Mouse (Mus musculus) myocyte (in vitro differentiated cells): ENCODE results near the gene Olfr548-ps1. TPM values are rescaled to one million over a fixed set of nuclear protein-coding genes. Genes with fewer than 3 reads are reported as not detected.

Experiments
- H3K27me3 ChIP-seq: one replicate; pipeline ENCODE4 v1.6.1; 2011; ENCODE audit not compliant: control insufficient read depth, insufficient read depth, insufficient read length
- H3K36me3 ChIP-seq: one replicate; pipeline ENCODE4 v1.6.1; 2011; ENCODE audit not compliant: control insufficient read depth, insufficient read depth
- H3K4me2 ChIP-seq: one replicate; pipeline ENCODE4 v1.6.1; 2011; ENCODE audit warnings: low read depth, control low read depth
- H3K4me3 ChIP-seq: one replicate; pipeline ENCODE4 v1.5.1; 2011; ENCODE audit warnings: mild to moderate bottlenecking, control low read depth, moderate library complexity
- H3K79me2 ChIP-seq: one replicate; pipeline ENCODE4 v1.6.1; 2011; ENCODE audit not compliant: control insufficient read depth, insufficient read depth
- H3ac ChIP-seq: one replicate; pipeline ENCODE4 v1.6.1; 2011; ENCODE audit not compliant: control insufficient read depth, insufficient read length
- CEBPB ChIP-seq: IDR thresholded peaks from 2 replicates; pipeline ENCODE4 v1.6.1; 2011; ENCODE audit warnings: mild to moderate bottlenecking, moderate library complexity; ENCODE audit not compliant: poor library complexity, insufficient read depth, severe bottlenecking
- E2F4 ChIP-seq: IDR thresholded peaks from one replicate; pipeline ENCODE4 v1.6.1; 2011; ENCODE audit warnings: mild to moderate bottlenecking, control low read depth, moderate library complexity; ENCODE audit not compliant: insufficient read depth
- MAX ChIP-seq: IDR thresholded peaks from one replicate; pipeline ENCODE4 v1.6.1; 2011; ENCODE audit warnings: low read depth, mild to moderate bottlenecking, control low read depth
- MYOD1 ChIP-seq, 3 experiments: IDR thresholded peaks; one replicate each; pipeline ENCODE4 v1.6.1; 2011; ENCODE audit warnings: control low read depth in 2 of 3, low read depth in 2 of 3, mild to moderate bottlenecking in 2 of 3, moderate library complexity in 1 of 3; ENCODE audit not compliant: insufficient read length in 2 of 3, control insufficient read depth in 1 of 3
- MYOG ChIP-seq, 3 experiments: IDR thresholded peaks; one replicate each; pipeline ENCODE4 v1.6.1; 2011; ENCODE audit warnings: control low read depth in 2 of 3, low read depth in 2 of 3, mild to moderate bottlenecking in 2 of 3; ENCODE audit not compliant: insufficient read length in 2 of 3, control insufficient read depth in 1 of 3, insufficient read depth in 1 of 3
- POLR2A ChIP-seq: IDR thresholded peaks from one replicate; pipeline ENCODE4 v1.6.1; 2011; ENCODE audit warnings: low read depth, mild to moderate bottlenecking, control low read depth, moderate library complexity; ENCODE audit not compliant: insufficient read length
- POLR2AphosphoS2 ChIP-seq: IDR thresholded peaks from one replicate; pipeline ENCODE4 v1.6.1; 2011; ENCODE audit warnings: low read depth, control low read depth; ENCODE audit not compliant: insufficient read length
- REST ChIP-seq: IDR thresholded peaks from one replicate; pipeline ENCODE4 v1.6.1; 2011; ENCODE audit warnings: mild to moderate bottlenecking, control low read depth, moderate library complexity; ENCODE audit not compliant: insufficient read depth, insufficient read length
- SRF ChIP-seq: IDR thresholded peaks from one replicate; pipeline ENCODE4 v1.6.1; 2011; ENCODE audit warnings: low read depth; ENCODE audit not compliant: control insufficient read depth, insufficient read length
- TCF12 ChIP-seq: IDR thresholded peaks from one replicate; pipeline ENCODE4 v1.6.1; 2011; ENCODE audit warnings: mild to moderate bottlenecking, control low read depth; ENCODE audit not compliant: poor library complexity, insufficient read depth, severe bottlenecking
- TCF3 ChIP-seq: IDR thresholded peaks from one replicate; pipeline ENCODE4 v1.6.1; 2011; ENCODE audit warnings: low read depth, control low read depth; ENCODE audit not compliant: insufficient read length
- USF1 ChIP-seq: IDR thresholded peaks from one replicate; pipeline ENCODE4 v1.6.1; 2011; ENCODE audit warnings: low read depth, mild to moderate bottlenecking, control low read depth, moderate library complexity
- polyA plus RNA-seq: library from polyadenylated mRNA; unstranded; fragments of >200 nt; fragmentation: generic; extraction: Trizol; gene quantifications from one replicate; pipeline ENCODE4 v1.2.1, GENCODE M21; 2012; ENCODE audit warnings: missing spikeins

Gene Olfr548-ps1
- polyA plus RNA-seq, 1 experiment = not detected

DNA sequence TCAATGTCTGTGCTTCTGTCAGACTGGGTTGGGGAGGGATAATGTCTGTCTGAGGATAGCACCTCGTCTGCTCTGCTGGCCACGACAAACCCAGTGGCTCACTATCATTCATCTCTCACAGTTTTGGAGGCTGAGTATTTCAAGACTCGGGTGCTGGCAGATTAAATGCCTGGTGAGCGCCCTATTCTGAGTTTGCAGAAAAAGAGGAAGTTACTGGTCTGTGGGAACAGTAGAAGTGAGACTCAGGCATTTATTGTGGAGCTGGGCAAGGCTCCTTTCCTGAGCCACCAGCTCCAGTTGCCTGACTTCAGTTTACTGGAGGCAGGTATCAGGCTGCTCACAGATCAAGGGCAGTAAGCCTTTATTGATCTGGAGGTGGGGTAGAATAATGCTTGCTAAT is 26.6 kb upstream of the Olfr548-ps1 start:
- Histone ChIP-seq H3ac (no peak overlapping the region), H3K27me3 (peaks cover 3% of the 10 kb centered on the region), H3K4me3 (no peak overlapping the region), H3K79me2 (no peaks in the 10 kb centered on the region), H3K36me3 (no peaks in the 10 kb centered on the region), H3K4me2 (no peak overlapping the region)
- no peak for TF ChIP-seq MAX
- no peak for TF ChIP-seq MYOD1 (IDR thresholded peaks at IDR 0.05; ENCODE audit: control insufficient read depth in 1 of 3, insufficient read length in 2 of 3, low read depth in 2 of 3)
- TF ChIP-seq TCF3 = no peak
- no peak for TF ChIP-seq REST
- no peak for TF ChIP-seq USF1
- TF ChIP-seq E2F4 = no peak
- TF ChIP-seq TCF12 = no peak
- TF ChIP-seq POLR2AphosphoS2 = no peak
- TF ChIP-seq CEBPB = no peak
- TF ChIP-seq SRF = no peak
- TF ChIP-seq POLR2A = no peak
- TF ChIP-seq MYOG (IDR thresholded peaks at IDR 0.05; ENCODE audit: control insufficient read depth in 1 of 3, insufficient read depth in 1 of 3, insufficient read length in 2 of 3, low read depth in 2 of 3) = no peak

DNA sequence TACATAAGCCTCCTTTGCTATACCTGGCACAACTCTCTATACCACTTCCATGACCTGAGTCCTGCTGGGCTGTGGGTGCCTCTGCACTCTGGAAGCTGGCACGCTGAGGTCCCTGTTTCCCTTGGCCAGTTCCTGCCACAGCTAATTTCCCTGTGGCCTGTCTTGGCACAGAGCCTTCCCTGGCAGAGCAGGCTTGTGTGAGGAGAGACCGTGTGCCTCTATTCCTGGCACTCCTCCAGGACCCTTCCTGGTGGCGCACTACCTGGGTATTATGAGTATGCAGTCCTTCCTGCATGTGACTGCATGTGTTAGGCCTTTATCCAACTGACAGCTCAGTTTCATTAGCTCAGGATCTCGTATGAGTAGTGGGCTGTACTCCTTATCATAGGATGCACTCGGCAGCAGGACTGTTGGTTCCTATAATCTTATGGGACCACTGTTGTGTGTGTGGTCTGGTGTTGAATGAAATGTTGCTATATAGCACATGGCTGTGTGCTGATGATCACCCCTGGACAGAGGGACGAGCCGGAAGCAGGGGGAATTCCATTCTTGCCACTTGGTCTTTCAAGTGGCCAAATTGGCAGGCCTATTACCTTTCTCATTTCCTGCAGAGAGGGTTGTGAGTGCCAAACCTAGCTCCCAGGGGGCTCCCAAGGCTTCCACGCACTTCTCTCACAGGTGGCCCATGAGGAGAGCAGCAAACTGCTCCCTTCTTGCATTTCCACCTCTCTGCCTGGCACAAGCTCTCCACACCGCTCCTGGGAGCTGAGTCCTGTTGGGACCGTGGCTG is 24.2 kb upstream of the Olfr548-ps1 start:
- Histone ChIP-seq H3K79me2 (no peaks in the 10 kb centered on the region), H3K4me2 (no peak overlapping the region), H3ac (no peak overlapping the region), H3K4me3 (no peak overlapping the region), H3K36me3 (no peaks in the 10 kb centered on the region), H3K27me3 (peaks cover 3% of the 10 kb centered on the region)
- TF ChIP-seq MYOD1 (IDR thresholded peaks at IDR 0.05; ENCODE audit: control insufficient read depth in 1 of 3, insufficient read length in 2 of 3, low read depth in 2 of 3) (no peak), TCF12 (no peak), SRF (no peak)

DNA sequence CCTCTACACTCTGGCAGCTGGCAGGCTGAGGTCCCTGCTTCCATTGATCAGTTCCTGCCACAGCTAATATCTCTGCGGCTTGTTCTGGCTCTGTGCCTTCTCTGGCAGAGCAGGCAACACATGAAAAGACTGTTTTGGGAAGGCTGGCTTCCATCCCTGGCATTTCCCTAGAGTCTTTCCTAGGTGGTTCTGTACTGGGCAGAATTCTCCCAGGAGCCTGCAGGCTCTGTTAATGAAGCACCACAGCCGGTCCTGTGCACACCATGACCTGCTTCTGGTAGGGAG is 23.7 kb upstream of the Olfr548-ps1 start:
- TF ChIP-seq TCF3 = no peak
- no peak for TF ChIP-seq REST
- TF ChIP-seq SRF = no peak
- TF ChIP-seq E2F4 = no peak
- no peak for TF ChIP-seq CEBPB
- no peak for TF ChIP-seq POLR2A
- TF ChIP-seq MAX = no peak
- TF ChIP-seq MYOD1 (IDR thresholded peaks at IDR 0.05; ENCODE audit: control insufficient read depth in 1 of 3, insufficient read length in 2 of 3, low read depth in 2 of 3) = no peak
- TF ChIP-seq USF1 = no peak
- no peak for TF ChIP-seq TCF12
- no peak for TF ChIP-seq POLR2AphosphoS2
- no peak for TF ChIP-seq MYOG (IDR thresholded peaks at IDR 0.05; ENCODE audit: control insufficient read depth in 1 of 3, insufficient read depth in 1 of 3, insufficient read length in 2 of 3, low read depth in 2 of 3)
- Histone ChIP-seq H3K27me3 (peaks cover 3% of the 10 kb centered on the region), H3K4me3 (no peak overlapping the region), H3ac (no peak overlapping the region), H3K4me2 (no peak overlapping the region), H3K79me2 (no peaks in the 10 kb centered on the region), H3K36me3 (no peaks in the 10 kb centered on the region)

DNA sequence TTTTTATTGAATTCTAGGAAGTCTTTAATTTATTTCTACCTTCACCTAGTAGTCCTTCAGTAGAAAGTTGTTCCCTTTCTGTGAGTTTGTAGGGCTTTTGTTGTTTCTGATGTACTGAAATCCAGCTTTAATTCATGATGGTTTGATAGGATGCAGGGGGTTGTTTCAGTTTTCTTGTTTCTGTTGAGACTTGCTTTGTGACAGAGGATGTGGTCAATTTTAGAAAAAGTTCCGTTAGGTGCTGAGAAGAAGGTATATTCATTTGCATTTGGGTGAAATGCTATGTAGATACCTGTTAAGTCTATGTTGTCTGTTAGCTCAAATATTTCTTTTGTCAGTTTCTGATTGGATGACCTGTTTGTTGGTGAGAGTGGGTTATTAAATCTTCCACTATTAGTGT is 11.6 kb upstream of the Olfr548-ps1 start:
- H3K4me2 ChIP-seq = no peak overlapping the region
- H3K79me2 ChIP-seq = no peaks in the 10 kb centered on the region
- no peaks in the 10 kb centered on the region for H3K36me3 ChIP-seq
- no peaks in the 10 kb centered on the region for H3K27me3 ChIP-seq
- TF ChIP-seq E2F4 (no peak), USF1 (no peak), POLR2A (no peak), MYOD1 (IDR thresholded peaks at IDR 0.05; ENCODE audit: control insufficient read depth in 1 of 3, insufficient read length in 2 of 3, low read depth in 2 of 3) (no peak), TCF12 (no peak), MAX (no peak), CEBPB (no peak), TCF3 (no peak), MYOG (IDR thresholded peaks at IDR 0.05; ENCODE audit: control insufficient read depth in 1 of 3, insufficient read depth in 1 of 3, insufficient read length in 2 of 3, low read depth in 2 of 3) (no peak), REST (no peak), POLR2AphosphoS2 (no peak), SRF (no peak)
- no peak overlapping the region for H3ac ChIP-seq
- H3K4me3 ChIP-seq = no peak overlapping the region

DNA sequence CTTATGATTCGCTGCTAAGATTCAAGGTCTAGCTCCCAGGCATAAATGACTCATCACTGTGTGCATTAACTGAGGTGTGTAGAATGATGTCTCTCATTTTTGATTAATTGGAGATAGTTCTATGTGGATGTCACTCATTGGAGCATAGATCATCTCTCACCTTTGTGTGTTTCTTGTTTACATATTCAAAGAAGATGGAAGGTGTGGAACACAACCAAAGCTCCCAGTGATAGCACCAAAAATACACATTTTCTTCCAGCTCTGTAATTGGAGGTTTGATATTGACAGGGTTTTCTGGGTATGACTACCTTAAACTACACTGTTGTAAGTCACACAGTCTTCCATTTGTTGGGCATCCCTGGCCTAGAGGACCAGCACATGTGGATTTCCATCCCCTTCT is 6.2 kb upstream of the Olfr548-ps1 start, which contains the start of gene Olfr547:
Gene Olfr547 (plus strand): TSS at position 301 of the 400 bp plus-strand sequence.
- no peak within 1 kb of the TSS for H3K4me3 ChIP-seq
- no peak within 1 kb of the TSS for H3K4me2 ChIP-seq
- TF ChIP-seq TCF12 (no peak), TCF3 (no peak), USF1 (no peak), CEBPB (no peak), POLR2A (no peak), MYOD1 (IDR thresholded peaks at IDR 0.05; ENCODE audit: control insufficient read depth in 1 of 3, insufficient read length in 2 of 3, low read depth in 2 of 3) (no peak), REST (no peak), SRF (no peak), MYOG (IDR thresholded peaks at IDR 0.05; ENCODE audit: control insufficient read depth in 1 of 3, insufficient read depth in 1 of 3, insufficient read length in 2 of 3, low read depth in 2 of 3) (no peak), MAX (no peak), POLR2AphosphoS2 (no peak), E2F4 (no peak)
- no peaks in the 10 kb centered on the region for H3K27me3 ChIP-seq
- no peaks in the 10 kb centered on the region for H3K36me3 ChIP-seq
- no peak within 1 kb of the TSS for H3ac ChIP-seq
- no peaks in the 10 kb centered on the region for H3K79me2 ChIP-seq
